ENCODE assay signal across 7 mouse cellular contexts in the genomic region with DNA sequence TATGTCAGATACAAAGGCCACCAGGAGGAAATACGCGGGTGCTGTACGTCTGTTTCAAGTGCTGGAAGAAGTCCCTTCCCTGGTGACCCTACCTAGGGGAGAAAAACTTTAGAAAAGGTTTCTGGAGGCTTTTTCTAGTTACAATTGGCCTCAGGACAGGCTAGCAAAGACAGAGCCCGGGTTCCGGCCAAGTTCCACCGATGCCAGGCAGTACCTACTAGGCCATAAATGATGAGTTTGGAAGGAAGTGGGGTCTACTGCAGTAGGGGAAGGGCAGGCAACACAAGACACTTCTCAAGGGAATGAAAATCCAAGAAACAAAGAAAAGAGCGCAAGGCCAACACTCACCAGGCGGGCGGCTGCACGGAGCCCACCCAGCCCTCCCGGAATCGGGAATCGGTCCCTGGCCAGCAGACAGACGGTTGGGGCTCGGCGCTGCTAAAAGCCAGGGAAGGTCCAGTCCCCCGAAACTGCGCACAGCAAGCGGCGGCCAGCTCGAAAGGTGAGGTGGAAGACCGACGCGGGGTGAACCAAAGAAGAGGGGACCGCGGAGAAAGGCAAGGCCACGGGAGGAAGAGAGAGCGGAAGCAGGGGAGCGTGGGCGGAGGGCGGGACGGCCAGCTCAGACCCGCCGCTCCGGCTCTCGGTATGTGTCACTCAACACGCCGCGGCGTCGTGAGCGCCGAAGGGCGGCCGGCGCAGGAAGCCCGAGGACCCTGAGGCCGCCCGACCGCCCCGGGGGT. TPM values are rescaled to one million over a fixed set of nuclear protein-coding genes. Genes with fewer than 3 reads are reported as not detected.
A peak's percentile ranks its signal among the peaks of the same experiment; 100 is the strongest.
DNase-seq lines count a peak whose midpoint lies in the region; ATAC-seq and TF ChIP-seq lines count a peak whose summit lies in the region.

No protein-coding gene starts in this region.

- CTCF ChIA-PET in Patski (lab: Charles Lee): interaction anchor here (1.2 to 1.5 kb wide), 2 partner anchors 15 to 30 kb away, joined by 3 to 4 read pairs; no protein-coding TSS in a partner anchor

- H3K4me2 ChIP-seq in embryonic facial prominence, embryonic 14.5 days (ENCODE audit: low read depth, low read length): peak overlapping the region; percentile 87

- POLR2A ChIA-PET in Patski (lab: Charles Lee): interaction anchor here (0.7 to 1.2 kb wide), 3 partner anchors 10 to 182 kb away, joined by 3 to 4 read pairs (median 3); no protein-coding TSS in a partner anchor

- peak overlapping the region; percentile 95 for H3K27ac ChIP-seq in layer of hippocampus, adult 2 months
- H3K27ac ChIP-seq in embryonic facial prominence, embryonic 14.5 days (replicated peaks; ENCODE audit: low read depth, low read length): peak overlapping the region; percentile 89

- no peak for TF ChIP-seq CTCF in layer of hippocampus, adult 2 months (conservative IDR thresholded peaks at IDR 0.05)
- TF ChIP-seq CTCF in Patski (IDR thresholded peaks at IDR 0.05): no peak

- H3K4me3 ChIP-seq in layer of hippocampus, adult 2 months: peak overlapping the region; percentile 90
- H3K4me3 ChIP-seq in embryonic facial prominence, embryonic 14.5 days (ENCODE audit: low read depth, low read length): peak overlapping the region; percentile 93

- no peaks in the 10 kb centered on the region for H3K9me3 ChIP-seq in embryonic facial prominence, embryonic 14.5 days (ENCODE audit: control insufficient read depth, low read length)

- peak; percentile 65 for ATAC-seq in Patski
- peak; percentile 87 for ATAC-seq in embryonic facial prominence, embryonic 14.5 days (ENCODE audit: low read depth)

- WGBS in embryonic facial prominence, embryonic 14.5 days: under 1% methylated on average over 33 of the region's 51 CpGs

- H3K4me1 ChIP-seq in embryonic facial prominence, embryonic 14.5 days (ENCODE audit: control insufficient read depth, insufficient read depth, low read length): peaks cover 24% of the 10 kb centered on the region

- in situ Hi-C loops in Patski (cut with MboI; ENCODE audit: low pct_unique_long_range_greater_than_20kb): no loop called here

- peak overlapping the region; percentile 98 for H3K9ac ChIP-seq in embryonic facial prominence, embryonic 14.5 days (ENCODE audit: low read depth, low read length)

- peaks cover 39% of the 10 kb centered on the region for H3K36me3 ChIP-seq in embryonic facial prominence, embryonic 14.5 days (ENCODE audit: control insufficient read depth, insufficient read depth, low read length)
- H3K36me3 ChIP-seq in splenic B cell, adult 2 months (ENCODE audit: control insufficient read depth, insufficient read depth, low read length, poor library complexity, severe bottlenecking): peaks cover 5% of the 10 kb centered on the region; the same call in 1 of the 2 replicates

- no peaks in the 10 kb centered on the region for H3K27me3 ChIP-seq in Patski
- H3K27me3 ChIP-seq in embryonic facial prominence, embryonic 14.5 days (replicated peaks; ENCODE audit: control insufficient read depth, insufficient read depth, low read length): no peaks in the 10 kb centered on the region
- no peaks in the 10 kb centered on the region for H3K27me3 ChIP-seq in splenic B cell, adult 2 months (ENCODE audit: control insufficient read depth, insufficient read depth, low read length, poor library complexity, severe bottlenecking)

- peak; percentile 39 to 49 for DNase-seq in layer of hippocampus, adult 2 months (ENCODE audit: low spot score in 2 of 2)
- DNase-seq in layer of hippocampus, adult 8-10 months (ENCODE audit: low spot score in 2 of 2): no peak
- DNase-seq in Patski (ENCODE audit: low read depth, low spot score): no peak
- DNase-seq in embryonic facial prominence, embryonic 14.5 days (ENCODE audit: low spot score): peak; percentile 85
- peak; percentile 92 for DNase-seq in induced T-regulatory cell, adult 2 months (ENCODE audit: low read depth)
- DNase-seq in lung, postnatal 25 days (ENCODE audit: low spot score): peak; percentile 74
- DNase-seq in splenic B cell, adult 2 months (ENCODE audit: low read depth, low spot score): peak; percentile 83

RNA-seq across cellular contexts. Expression of a gene that starts 0.6 kb away (rescaled TPM):
- 10 to 100 TPM in 1 of 2 experiments, 1 to 10 TPM in 1; 7.1 to 10.8 TPM for total RNA-seq in layer of hippocampus, adult 2 months (2021)
- total RNA-seq in layer of hippocampus, adult 8-10 months (2022): 10 to 100 TPM; 10.1 to 12.0 (median 11.1) TPM
- polyA plus RNA-seq in Patski (2021): 23.5 TPM
- polyA plus RNA-seq in embryonic facial prominence, embryonic 14.5 days (2014; fragmentation: Nextera tagmentation; extraction: Ambion mirVana): 86.2 and 105 TPM in 2 replicates

RNA-seq across cellular contexts. Expression of a gene that starts 19.9 kb away (rescaled TPM):
- total RNA-seq in layer of hippocampus, adult 2 months (2021): 10 to 100 TPM; 12.8 to 13.2 TPM
- 10 to 100 TPM; 10.9 to 17.6 (median 14.0) TPM for total RNA-seq in layer of hippocampus, adult 8-10 months (2022)
- polyA plus RNA-seq in Patski (2021): 46.3 TPM
- 6.6 and 7.1 TPM in 2 replicates for polyA plus RNA-seq in embryonic facial prominence, embryonic 14.5 days (2014; fragmentation: Nextera tagmentation; extraction: Ambion mirVana)

RNA-seq across cellular contexts. Expression of a gene that starts 26.2 kb away (rescaled TPM):
- total RNA-seq in layer of hippocampus, adult 2 months (2021): 1 to 10 TPM; 3.3 to 3.5 TPM
- 10 to 100 TPM in 2 of 4 experiments, 1 to 10 TPM in 2; 4.7 to 11.9 (median 8.2) TPM for total RNA-seq in layer of hippocampus, adult 8-10 months (2022)
- 44.1 TPM for polyA plus RNA-seq in Patski (2021)
- polyA plus RNA-seq in embryonic facial prominence, embryonic 14.5 days (2014; fragmentation: Nextera tagmentation; extraction: Ambion mirVana): 5.9 and 8.3 TPM in 2 replicates

RNA-seq across cellular contexts. Expression of a gene that starts 39.4 kb away (rescaled TPM):
- not detected for total RNA-seq in layer of hippocampus, adult 2 months (2021)
- total RNA-seq in layer of hippocampus, adult 8-10 months (2022): not detected
- polyA plus RNA-seq in Patski (2021): not detected
- polyA plus RNA-seq in embryonic facial prominence, embryonic 14.5 days (2014; fragmentation: Nextera tagmentation; extraction: Ambion mirVana): 0.45 and 0.54 TPM in 2 replicates

Comparison
In these comparisons a context has a peak if more than half of its experiments do, and no peak if none do; other contexts are left out.
1. DNase-seq: peak in layer of hippocampus, adult 2 months (2 of 2), embryonic facial prominence, embryonic 14.5 days (single experiment), induced T-regulatory cell, adult 2 months (single experiment), lung, postnatal 25 days (single experiment) and splenic B cell, adult 2 months (single experiment); none in layer of hippocampus, adult 8-10 months (0 of 2) and Patski (single experiment).